Mouse (Mus musculus) brain, adult 2 months (tissue): ENCODE data around the gene Olfr1419.
"Not testable (repeated sequence)": the region's sequence is repeated elsewhere in the genome, so short reads cannot be mapped to it uniquely, and the experiment has no call there.

Source experiments
- DNase-seq: peaks from one replicate; pipeline ENCODE4 v3.0.0; 2011; ENCODE audit warnings: low read depth, low spot score

The Olfr1419 gene

GRCm38 (mm10) chr19:11875006-11875405 is at the start of gene Olfr1419:
Olfr1419 (minus strand) TSS chr19:11875106.
- no peak for DNase-seq

DNA sequence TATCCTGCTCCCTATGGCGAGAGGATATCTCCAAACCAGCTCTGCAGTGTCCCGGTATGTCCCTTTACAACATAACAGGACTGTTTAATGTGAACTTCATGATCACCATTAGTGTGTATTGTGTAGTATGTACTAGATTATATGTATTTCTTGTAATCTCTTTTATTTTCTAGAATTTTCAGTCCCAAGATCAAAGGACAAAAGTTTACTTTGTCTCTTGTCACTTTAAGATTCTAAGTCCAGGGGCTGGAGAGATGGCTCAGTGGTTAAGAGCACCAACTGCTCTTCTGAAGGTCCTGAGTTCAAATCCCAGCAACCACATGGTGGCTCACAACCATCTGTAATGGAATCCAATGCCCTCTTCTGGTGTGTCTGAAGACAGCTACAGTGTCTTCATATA is 47.6 kb upstream of the Olfr1419 start:
- not testable (repeated sequence) for DNase-seq

DNA sequence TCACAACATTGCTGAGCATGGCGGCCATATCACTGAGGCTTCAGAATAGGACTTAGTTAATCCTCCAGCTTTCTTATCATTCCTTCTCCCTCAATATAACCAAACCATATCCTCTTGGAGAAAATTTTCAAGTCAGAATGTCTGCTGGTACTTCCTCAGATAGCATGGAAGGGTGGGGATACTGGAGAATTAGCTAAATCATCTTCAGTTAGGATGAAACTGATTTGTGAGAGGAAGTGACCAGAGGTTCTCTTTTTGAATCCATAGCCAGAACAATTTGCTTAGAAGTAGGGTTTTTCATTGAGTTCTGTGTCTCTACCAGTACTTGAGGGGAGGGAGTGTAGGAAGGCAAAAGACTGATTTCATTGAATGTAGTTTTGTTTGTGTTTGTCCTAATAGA is 47.2 kb upstream of the Olfr1419 start:
- DNase-seq = no peak

GRCm38 (mm10) chr19:11915804-11916203 is 40.9 kb upstream of the Olfr1419 start:
- DNase-seq = peak; percentile 76

DNA sequence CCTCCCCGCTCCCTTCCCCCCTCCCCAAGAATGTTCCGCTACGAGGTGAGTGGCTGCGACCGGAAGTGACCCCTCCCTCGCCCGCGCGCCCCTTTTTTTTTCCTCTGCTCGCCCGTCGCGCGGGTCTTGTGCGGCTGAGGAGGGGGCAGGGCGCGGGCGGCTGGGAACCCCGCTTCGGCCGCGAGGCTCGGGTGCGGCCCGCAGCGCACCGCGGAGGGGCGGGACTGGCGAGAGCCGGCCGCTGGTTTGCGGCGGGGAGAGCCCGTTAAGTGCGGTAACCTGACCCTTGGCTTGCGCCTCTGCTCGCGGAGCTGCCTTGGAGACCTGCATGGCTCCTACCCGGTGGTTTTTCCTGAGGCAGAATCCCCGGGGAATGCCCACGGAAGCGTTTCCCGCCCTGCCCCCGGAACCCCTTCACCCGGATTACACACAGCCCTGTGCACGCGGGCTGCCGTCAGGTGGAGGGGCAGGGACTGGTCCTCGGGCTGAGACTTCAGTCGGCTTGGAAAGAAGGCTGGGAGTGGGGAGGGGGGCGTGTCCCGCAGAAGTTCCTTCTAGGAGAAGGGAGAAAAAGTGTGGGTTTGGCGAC is 37.7 kb upstream of the Olfr1419 start:
- DNase-seq = peak; percentile 38

GRCm38 (mm10) chr19:11912037-11912532 is 37.2 kb upstream of the Olfr1419 start, which contains the start of gene Patl1:
Patl1 (plus strand) TSS chr19:11912399.
- peak; percentile 99 for DNase-seq

DNA sequence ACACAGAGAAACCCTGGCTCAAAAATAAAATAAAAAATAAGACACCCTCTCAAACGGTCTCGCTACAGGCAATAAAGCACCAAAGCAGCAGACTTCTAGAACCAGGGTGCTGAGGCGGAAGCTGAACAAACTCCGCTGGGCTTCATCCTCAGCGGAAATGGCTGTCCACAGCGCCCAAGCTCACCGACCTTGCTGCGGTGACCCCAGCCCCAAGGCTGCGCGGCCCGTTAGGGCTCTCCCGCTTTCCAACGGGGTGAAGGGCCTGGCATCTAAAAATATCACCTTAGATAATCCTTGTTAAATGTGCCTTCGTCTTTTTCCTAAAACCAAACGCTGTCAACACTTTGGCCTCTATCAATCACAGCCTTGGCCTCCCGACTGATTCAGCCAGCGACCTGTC is 36.7 kb upstream of the Olfr1419 start:
- DNase-seq = peak; percentile 47

GRCm38 (mm10) chr19:11911021-11911420 is 36.1 kb upstream of the Olfr1419 start:
- no peak for DNase-seq

- DNase-seq = no peak
Observed at GRCm38 (mm10) chr19:11886265-11886664, 11.4 kb upstream of the Olfr1419 start, which contains the start of gene Olfr1420. Olfr1420 (plus strand) TSS chr19:11886565.

- DNase-seq = not testable (repeated sequence)
Observed at GRCm38 (mm10) chr19:11878404-11878803, 3.5 kb upstream of the Olfr1419 start.

DNA sequence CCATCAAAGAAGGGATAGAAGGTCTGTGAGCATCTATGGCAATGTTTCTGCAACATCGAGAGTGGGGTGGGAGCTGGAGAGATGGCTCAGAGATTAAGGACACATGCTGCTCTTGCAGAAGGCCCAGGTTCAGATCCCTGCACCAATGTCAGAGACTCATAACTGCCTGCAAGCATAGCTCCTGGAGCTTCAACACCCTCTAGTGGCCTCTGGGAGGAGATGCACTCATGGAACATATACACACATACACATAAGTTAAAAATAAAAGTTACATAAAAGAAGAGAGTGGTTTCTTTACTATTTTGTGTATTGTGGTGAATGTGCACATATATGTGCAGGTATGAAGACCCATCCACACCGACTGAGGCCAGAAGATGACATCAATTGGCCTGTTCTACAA is 7.1 kb downstream of the Olfr1419 start:
- DNase-seq = no peak

- DNase-seq = no peak
Observed at GRCm38 (mm10) chr19:11860966-11861365, 13.9 kb downstream of the Olfr1419 start, which contains the start of gene Olfr1418. Olfr1418 (minus strand) TSS chr19:11861066.

GRCm38 (mm10) chr19:11856506-11856905 is 18.4 kb downstream of the Olfr1419 start:
- DNase-seq = no peak

DNA sequence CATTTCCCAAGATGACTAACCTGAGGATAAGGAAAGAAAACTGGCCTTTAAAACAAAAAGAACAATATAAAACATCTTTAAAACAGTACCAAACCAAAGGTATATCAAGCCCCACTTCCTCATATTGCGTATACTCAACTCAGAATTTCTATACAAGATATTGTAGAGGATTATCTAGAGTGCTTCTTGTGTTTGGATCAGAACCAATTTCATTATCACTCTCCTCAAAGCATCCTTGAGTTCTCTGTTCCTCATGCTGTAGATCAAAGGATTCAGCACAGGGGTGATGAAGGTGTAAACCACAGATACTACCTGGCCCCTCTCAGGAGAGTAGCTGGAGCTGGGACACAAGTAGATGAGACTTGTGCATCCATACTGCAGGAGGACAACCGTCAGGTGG is 20.1 kb downstream of the Olfr1419 start:
- no peak for DNase-seq

GRCm38 (mm10) chr19:11852652-11853051 is 22.3 kb downstream of the Olfr1419 start:
- no peak for DNase-seq

GRCm38 (mm10) chr19:11846333-11846732 is 28.6 kb downstream of the Olfr1419 start:
- peak; percentile 29 for DNase-seq

DNA sequence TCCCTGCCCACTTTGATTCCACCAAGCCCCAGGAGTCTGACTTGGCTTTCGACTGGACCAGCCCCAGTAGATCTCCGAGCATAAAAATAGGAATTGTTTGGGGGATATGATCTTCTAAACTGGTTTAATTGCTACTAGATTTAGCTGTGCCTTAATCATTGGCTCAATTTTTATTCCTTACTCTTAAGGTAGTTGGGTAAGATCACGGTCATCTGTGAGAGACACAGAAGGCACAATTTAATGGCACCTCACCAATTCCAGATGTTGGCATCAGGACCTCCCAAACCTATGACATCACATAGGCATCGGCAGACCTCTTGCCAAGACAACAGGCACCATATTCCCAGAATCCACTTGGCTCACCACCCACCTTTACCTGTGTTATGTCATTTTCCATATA is 35.8 kb downstream of the Olfr1419 start, which contains the start of gene Olfr1417:
Gene Olfr1417, minus strand, starts transcription at position 101 of the 400 bp plus-strand sequence.
- no peak for DNase-seq

- no peak for DNase-seq
Observed at GRCm38 (mm10) chr19:11823346-11824065, 51.4 kb downstream of the Olfr1419 start.

GRCm38 (mm10) chr19:11820211-11820610 is 54.7 kb downstream of the Olfr1419 start:
- DNase-seq = peak; percentile 18

DNA sequence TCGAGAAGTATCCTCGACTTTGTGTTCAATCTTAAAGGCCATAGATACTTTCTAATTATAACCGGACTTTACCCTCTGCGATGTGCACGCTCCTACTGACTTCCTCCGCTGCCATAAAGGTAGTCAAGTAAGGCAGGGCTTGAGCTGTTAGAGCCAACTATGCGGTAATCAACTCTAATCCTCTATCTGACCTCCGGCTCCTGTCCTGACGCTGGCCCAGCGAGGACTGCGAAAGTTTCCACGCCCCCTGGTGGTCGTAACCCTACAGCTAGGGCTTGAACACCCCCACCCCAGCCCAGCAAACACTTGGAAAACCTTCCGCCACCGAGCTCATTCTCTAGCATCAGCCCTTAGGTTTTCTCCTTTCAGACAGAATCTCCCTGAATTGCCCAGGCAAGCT is 55.1 kb downstream of the Olfr1419 start:
- peak; percentile 81 for DNase-seq

- DNase-seq = peak; percentile 47
Observed at GRCm38 (mm10) chr19:11819143-11819700, 55.7 kb downstream of the Olfr1419 start, which contains the start of gene Stx3. Stx3 (minus strand) TSS chr19:11819403.
